Mouse (Mus musculus) kidney, adult 18-20 months (tissue): ENCODE data around the gene Zfp758.
A peak's percentile ranks its signal among the peaks of the same experiment; 100 is the strongest.
"Not testable (repeated sequence)": the region's sequence is repeated elsewhere in the genome, so short reads cannot be mapped to it uniquely, and the experiment has no call there.

Experiments used
- DNase-seq: peaks from one replicate; pipeline ENCODE4 v3.0.0; 2021

Gene Zfp758

GRCm38 (mm10) chr17:22361101-22361781, at the start of gene Zfp758, which contains the start of gene Zfp944:
Gene Zfp758 (plus strand): TSS chr17:22361453.
Gene Zfp944 (minus strand): TSS chr17:22361400.
- peak; percentile 77 for DNase-seq

GRCm38 (mm10) chr17:22314219-22314618, 47.0 kb upstream of the Zfp758 start:
- DNase-seq, result not testable (repeated sequence)

- DNase-seq, result peak; percentile 91
These were observed 46.5 kb upstream of the Zfp758 start, which contains the start of gene CT030661.1 for GRCm38 (mm10) chr17:22314730-22315226. Gene CT030661.1 (minus strand): TSS chr17:22314837.

GRCm38 (mm10) chr17:22315247-22315646, 46.0 kb upstream of the Zfp758 start:
- not testable (repeated sequence) for DNase-seq

GRCm38 (mm10) chr17:22352794-22353193, 8.5 kb upstream of the Zfp758 start:
- DNase-seq, result peak; percentile 27

GRCm38 (mm10) chr17:22360572-22360971, 681 bp upstream of the Zfp758 start:
- DNase-seq, result no peak

- DNase-seq, result no peak
These were observed 2.6 kb downstream of the Zfp758 start for GRCm38 (mm10) chr17:22363895-22364294.

- peak; percentile 47 for DNase-seq
These were observed 49.5 kb downstream of the Zfp758 start for GRCm38 (mm10) chr17:22410756-22411155.

GRCm38 (mm10) chr17:22417510-22417909, 56.3 kb downstream of the Zfp758 start:
- DNase-seq, result peak; percentile 83

- peak; percentile 91 for DNase-seq
These were observed 62.8 kb downstream of the Zfp758 start, which contains the start of gene Zfp946 for GRCm38 (mm10) chr17:22423952-22424617. Gene Zfp946 (plus strand): TSS chr17:22424222.

GRCm38 (mm10) chr17:22424636-22425354, 63.5 kb downstream of the Zfp758 start:
- DNase-seq, result peak; percentile 20
